Mouse (Mus musculus) liver, postnatal 0 days (tissue): ENCODE measurements around the gene Tll2. TPM values are rescaled to one million over a fixed set of nuclear protein-coding genes. Genes with fewer than 3 reads are reported as not detected.

Experiments
- ATAC-seq: fragments of 200-750 bp; cut with Nextera tagmentation; 2 replicates; pipeline ENCODE4 v1.8.0; 2017; ENCODE audit warnings: mild to moderate bottlenecking, moderate library complexity
- DNase-seq: peaks from one replicate; pipeline ENCODE4 v3.0.0-alpha.2; 2016
- H3K27ac ChIP-seq: fragments of 300-500 bp; sonication (generic); 2 replicates; pipeline ENCODE4 v1.5.1; 2014; ENCODE audit warnings: antibody characterized with exemption, moderate library complexity, mild to moderate bottlenecking, low read depth
- H3K27me3 ChIP-seq: fragments of 300-500 bp; sonication (generic); 2 replicates; pipeline ENCODE4 v1.6.1; 2014; ENCODE audit warnings: low read length, control low read depth, mixed read lengths; ENCODE audit not compliant: insufficient read depth
- H3K36me3 ChIP-seq: fragments of 300-500 bp; sonication (generic); replicated peaks from 2 replicates; pipeline ENCODE4 v1.6.1; 2014; ENCODE audit warnings: mild to moderate bottlenecking, control low read depth, low read length, moderate library complexity, mixed read lengths; ENCODE audit not compliant: insufficient read depth
- H3K4me1 ChIP-seq: fragments of 300-500 bp; sonication (generic); 2 replicates; pipeline ENCODE4 v1.6.1; 2014; ENCODE audit warnings: antibody characterized with exemption, mild to moderate bottlenecking, control low read depth; ENCODE audit not compliant: insufficient read depth
- H3K4me2 ChIP-seq: fragments of 300-500 bp; sonication (generic); 2 replicates; pipeline ENCODE4 v1.6.1; 2014; ENCODE audit warnings: low read depth, mild to moderate bottlenecking, low read length, moderate library complexity, mixed read lengths
- H3K4me3 ChIP-seq: fragments of 300-500 bp; sonication (generic); 2 replicates; pipeline ENCODE4 v1.5.1; 2014; ENCODE audit warnings: low read depth, low read length
- H3K9ac ChIP-seq: fragments of 300-500 bp; sonication (generic); replicated peaks from 2 replicates; pipeline ENCODE4 v1.6.1; 2014; ENCODE audit warnings: mild to moderate bottlenecking, moderate library complexity
- H3K9me3 ChIP-seq: fragments of 300-500 bp; sonication (generic); 2 replicates; pipeline ENCODE4 v1.6.1; 2016; ENCODE audit warnings: mild to moderate bottlenecking, control low read depth, low read length, mixed read lengths
- CTCF ChIP-seq: sonication (generic); IDR thresholded peaks from 2 replicates; pipeline ENCODE4 v1.5.1; 2016; ENCODE audit warnings: antibody characterized with exemption, low read depth
- EP300 ChIP-seq: IDR thresholded peaks from 2 replicates; pipeline ENCODE4 v1.6.1; 2016; ENCODE audit warnings: antibody characterized with exemption, low read depth, mild to moderate bottlenecking
- WGBS: fragments of 180-500 bp; shearing (Covaris S2); extraction: QIAGEN DNeasy Blood & Tissue Kit; methylation state at CpG from one replicate; pipeline ENCODE4 v1.1.7; 2014; ENCODE audit not compliant: insufficient replicate concordance; 5-methylcytosine and 5-hydroxymethylcytosine counted together
- polyA plus RNA-seq: library from polyadenylated mRNA; unstranded; fragments of >200 nt; fragmentation: Nextera tagmentation; extraction: Ambion mirVana; gene quantifications from 2 replicates; pipeline ENCODE4 v1.2.1, GENCODE M21; 2015

The Tll2 gene
- polyA plus RNA-seq, 1 experiment from 2014 or later = not detected

DNA sequence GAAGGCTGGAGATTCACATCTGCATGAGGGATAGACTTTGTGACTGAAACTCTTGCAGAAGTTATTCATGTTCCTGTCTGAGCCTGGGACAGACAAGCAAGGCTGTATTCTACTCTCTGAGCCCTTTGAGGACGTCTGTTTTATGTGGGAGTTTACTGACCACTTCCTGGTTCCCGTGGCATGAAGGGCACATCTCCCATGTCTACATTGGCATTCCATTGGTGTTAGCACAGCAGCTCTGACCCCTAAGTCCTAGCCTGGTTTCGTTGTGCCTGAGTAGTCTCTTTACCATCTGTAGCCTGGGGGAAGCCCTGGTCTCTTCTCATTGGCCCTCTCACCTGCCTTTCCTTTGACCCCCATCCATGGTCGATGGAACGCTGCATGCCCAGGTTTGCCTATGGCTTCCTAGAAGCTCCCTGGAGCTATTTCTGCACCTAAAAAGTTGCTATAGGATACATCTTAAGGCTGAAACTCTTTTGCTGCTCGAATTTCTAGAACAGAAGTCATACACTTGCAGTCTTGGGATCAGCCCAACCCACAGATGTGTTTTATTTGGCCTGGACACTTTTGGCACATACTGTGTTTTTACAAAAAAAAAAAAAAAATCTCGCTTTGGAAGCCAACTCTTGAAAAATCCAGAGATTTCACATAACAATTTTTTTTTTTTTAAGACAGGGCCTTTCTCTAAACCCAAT lies 55.2 kb downstream of the Tll2 start:
- no peak overlapping the region for H3K27ac ChIP-seq
- no peak overlapping the region for H3K4me2 ChIP-seq
- ATAC-seq = no peak
- no peak for TF ChIP-seq EP300
- no peak for TF ChIP-seq CTCF
- DNase-seq = no peak
- H3K4me1 ChIP-seq = no peaks in the 10 kb centered on the region
- no peaks in the 10 kb centered on the region for H3K36me3 ChIP-seq
- H3K9me3 ChIP-seq = no peaks in the 10 kb centered on the region
- H3K4me3 ChIP-seq = no peak overlapping the region
- no peaks in the 10 kb centered on the region for H3K27me3 ChIP-seq
- no peak overlapping the region for H3K9ac ChIP-seq
- WGBS = 62% methylated on average over 7 of the region's 7 CpGs

DNA sequence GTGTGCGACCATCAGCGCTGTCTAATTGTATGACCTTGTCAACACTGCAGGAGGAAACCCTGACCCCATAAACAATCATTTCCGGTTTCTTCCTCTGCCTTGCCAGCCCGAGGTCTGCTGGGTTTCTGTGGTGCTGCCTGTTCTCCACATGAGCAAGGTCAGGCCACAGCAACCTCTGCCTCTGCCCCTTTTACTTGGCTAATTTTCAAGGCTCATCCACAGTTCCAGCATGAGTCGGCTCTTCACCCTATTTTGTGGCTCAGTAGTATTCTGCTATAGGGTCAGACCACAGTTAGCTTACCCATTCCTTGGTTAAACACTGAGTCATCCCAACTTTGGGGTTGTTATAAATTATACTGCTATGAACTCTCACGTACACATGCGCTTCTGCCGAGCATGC lies 65.7 kb downstream of the Tll2 start:
- Histone ChIP-seq H3K4me3 (no peak overlapping the region), H3K4me2 (no peak overlapping the region), H3K9me3 (no peaks in the 10 kb centered on the region), H3K9ac (no peak overlapping the region), H3K4me1 (no peaks in the 10 kb centered on the region), H3K36me3 (no peaks in the 10 kb centered on the region), H3K27ac (no peak overlapping the region), H3K27me3 (no peaks in the 10 kb centered on the region)
- TF ChIP-seq CTCF (no peak), EP300 (no peak)
- 76% methylated on average over 8 of the region's 8 CpGs for WGBS
- ATAC-seq (no peak), DNase-seq (no peak)

DNA sequence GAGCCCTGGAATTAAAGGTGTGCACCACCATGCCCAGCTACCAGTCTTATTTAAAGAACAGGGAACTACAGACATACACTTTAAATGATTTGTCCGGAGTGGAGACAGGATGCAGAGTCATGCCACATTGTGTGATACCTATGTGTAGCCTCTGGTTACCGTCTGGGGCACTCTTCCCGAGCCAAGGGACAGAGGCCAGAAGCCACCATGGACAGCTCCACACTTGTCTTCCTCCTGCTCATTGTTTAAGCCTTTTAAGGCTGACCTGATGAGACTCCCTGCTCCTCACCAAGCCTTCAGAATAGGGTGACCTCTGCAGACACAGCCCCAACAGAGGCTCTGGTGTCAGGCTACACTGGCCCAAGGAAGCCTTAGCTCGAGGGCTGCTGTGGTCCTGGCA lies 67.0 kb downstream of the Tll2 start:
- no peak for ATAC-seq
- Histone ChIP-seq H3K27ac (no peak overlapping the region), H3K4me1 (no peaks in the 10 kb centered on the region), H3K27me3 (no peaks in the 10 kb centered on the region), H3K4me2 (no peak overlapping the region), H3K9ac (no peak overlapping the region), H3K36me3 (no peaks in the 10 kb centered on the region), H3K9me3 (no peaks in the 10 kb centered on the region), H3K4me3 (no peak overlapping the region)
- DNase-seq = no peak
- WGBS = 32% methylated on average over 4 of the region's 4 CpGs
- TF ChIP-seq EP300 (no peak), CTCF (no peak)

DNA sequence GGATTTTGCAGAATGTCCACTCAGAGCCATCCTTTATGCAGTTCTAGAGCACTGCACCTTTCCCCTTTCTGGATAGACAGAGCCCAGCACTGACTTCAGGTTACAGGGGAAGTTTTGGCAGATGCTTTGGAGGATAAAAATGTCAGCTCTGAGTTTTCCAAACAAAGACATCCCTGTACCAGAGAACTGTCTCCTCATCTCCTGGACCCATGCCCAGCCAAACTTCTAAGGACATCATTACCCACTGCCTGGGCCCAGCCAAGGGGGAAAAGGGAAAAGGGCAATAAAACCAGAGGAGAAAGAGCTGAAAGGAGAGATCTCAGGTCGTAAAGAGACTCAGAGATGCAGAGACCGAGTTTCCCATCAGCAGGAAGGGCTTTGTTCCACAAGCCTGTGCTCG lies 83.6 kb downstream of the Tll2 start:
- Histone ChIP-seq H3K4me1 (no peaks in the 10 kb centered on the region), H3K27ac (no peak overlapping the region), H3K27me3 (no peaks in the 10 kb centered on the region), H3K4me2 (no peak overlapping the region), H3K4me3 (no peak overlapping the region), H3K9ac (no peak overlapping the region), H3K9me3 (no peaks in the 10 kb centered on the region), H3K36me3 (no peaks in the 10 kb centered on the region)
- WGBS = 41% methylated on average over 3 of the region's 3 CpGs
- ATAC-seq (no peak), DNase-seq (no peak)
- TF ChIP-seq CTCF = no peak

DNA sequence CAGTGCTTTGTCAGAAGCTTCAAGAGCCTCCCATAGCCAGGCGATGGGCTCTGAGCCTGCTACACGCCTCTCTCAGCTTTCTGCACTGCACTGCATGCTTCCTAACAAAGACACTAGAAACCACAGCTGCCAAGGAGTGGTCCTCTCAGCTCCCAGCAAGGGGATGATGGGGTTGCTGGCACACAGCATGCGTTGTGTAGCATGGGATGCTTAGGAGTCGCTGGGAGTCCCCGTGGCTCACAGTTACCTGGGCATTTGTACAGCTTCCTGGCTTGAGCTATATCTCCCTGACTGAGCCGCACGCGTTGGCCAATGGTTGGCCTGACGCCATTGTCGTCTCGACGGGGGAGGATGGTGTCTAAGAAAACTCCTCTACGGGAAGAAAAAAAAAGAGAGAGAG lies 86.7 kb downstream of the Tll2 start:
- Histone ChIP-seq H3K36me3 (no peaks in the 10 kb centered on the region), H3K27me3 (no peaks in the 10 kb centered on the region), H3K9me3 (no peaks in the 10 kb centered on the region), H3K4me1 (no peaks in the 10 kb centered on the region), H3K4me2 (no peak overlapping the region), H3K4me3 (no peak overlapping the region), H3K9ac (no peak overlapping the region), H3K27ac (no peak overlapping the region)
- 86% methylated on average over 13 of the region's 13 CpGs for WGBS
- ATAC-seq (no peak), DNase-seq (no peak)
- no peak for TF ChIP-seq EP300
- no peak for TF ChIP-seq CTCF

DNA sequence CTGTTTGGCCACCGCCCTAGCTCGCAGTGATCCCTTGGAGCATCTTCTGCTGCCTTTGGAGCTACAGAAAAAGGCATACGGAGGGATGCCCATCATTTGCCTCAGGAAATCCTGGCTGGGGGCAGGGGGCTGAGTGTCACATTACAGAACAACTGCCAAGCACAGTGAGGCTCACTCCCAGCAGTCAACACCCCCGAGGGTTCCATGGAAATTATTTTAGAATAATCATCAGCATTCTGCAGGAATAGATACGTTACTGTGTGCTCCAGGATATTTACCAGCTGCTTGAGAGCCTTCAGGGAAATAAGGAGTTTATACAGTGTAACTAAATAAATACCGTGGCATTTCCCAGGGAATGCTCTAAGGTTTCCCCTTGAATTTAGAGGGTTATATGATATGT lies 88.3 kb downstream of the Tll2 start:
- WGBS = 45% methylated on average over 6 of the region's 6 CpGs
- DNase-seq (no peak), ATAC-seq (no peak)
- H3K27me3 ChIP-seq = no peaks in the 10 kb centered on the region
- H3K9ac ChIP-seq = no peak overlapping the region
- no peak overlapping the region for H3K27ac ChIP-seq
- no peaks in the 10 kb centered on the region for H3K36me3 ChIP-seq
- no peak overlapping the region for H3K4me3 ChIP-seq
- no peak overlapping the region for H3K4me2 ChIP-seq
- TF ChIP-seq EP300 (no peak), CTCF (no peak)
- no peaks in the 10 kb centered on the region for H3K4me1 ChIP-seq
- no peaks in the 10 kb centered on the region for H3K9me3 ChIP-seq

DNA sequence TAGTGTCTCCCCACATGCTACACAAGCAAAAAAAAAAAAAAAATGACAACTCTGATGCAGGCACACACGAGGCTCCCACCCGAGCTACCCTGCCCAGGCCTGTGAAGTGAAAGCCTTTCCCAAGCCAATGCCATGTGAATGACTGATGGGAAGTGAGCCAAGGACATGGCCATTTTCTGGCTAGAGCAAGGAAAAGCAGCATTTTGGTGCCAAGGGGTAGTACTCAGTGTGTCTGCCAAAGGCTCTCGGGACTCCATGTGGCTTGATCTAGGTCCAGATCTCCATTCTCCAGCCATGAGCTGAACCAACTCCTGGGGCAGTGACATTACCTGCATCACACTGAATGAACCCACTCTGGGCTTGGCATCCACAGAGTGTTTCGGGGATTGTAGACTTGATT lies 89.3 kb downstream of the Tll2 start:
- WGBS = 69% methylated on average over 4 of the region's 4 CpGs
- no peak overlapping the region for H3K4me3 ChIP-seq
- DNase-seq = no peak

More for the DNA sequence above, 89.3 kb downstream of the Tll2 start:
- H3K9ac ChIP-seq = no peak overlapping the region
- H3K27ac ChIP-seq = no peak overlapping the region
- TF ChIP-seq EP300 (no peak), CTCF (no peak)
- no peak for ATAC-seq
- H3K4me1 ChIP-seq = no peaks in the 10 kb centered on the region
- no peaks in the 10 kb centered on the region for H3K27me3 ChIP-seq
- no peaks in the 10 kb centered on the region for H3K36me3 ChIP-seq
- no peaks in the 10 kb centered on the region for H3K9me3 ChIP-seq
- no peak overlapping the region for H3K4me2 ChIP-seq
